Mouse (Mus musculus): Measurements from ENCODE around the gene Ccdc89.

- TF ChIP-seq CTCF (IDR thresholded peaks at IDR 0.05; ENCODE audit: extremely low read depth, insufficient read length, insufficient replicate concordance, low read depth, low read length) (peak; percentile 66), POLR2A (IDR thresholded peaks at IDR 0.05; ENCODE audit: low read depth, low read length) (no peak)
Observed at GRCm38 (mm10) chr7:90460930-90461329, 34.6 kb downstream of the Ccdc89 start.

Data from small intestine, adult 2 months (tissue).